Mouse (Mus musculus) intestine, postnatal 0 days (tissue): Measurements from ENCODE around the gene Fndc8. TPM values are rescaled to one million over a fixed set of nuclear protein-coding genes. Genes with fewer than 3 reads are reported as not detected.

Experiments used
- ATAC-seq: fragments of 200-750 bp; cut with Nextera tagmentation; 2 replicates; pipeline ENCODE4 v1.8.0; 2017; ENCODE audit warnings: mild to moderate bottlenecking, moderate TSS enrichment, moderate library complexity
- H3K27ac ChIP-seq: fragments of 300-500 bp; sonication (generic); 2 replicates; pipeline ENCODE4 v1.5.1; 2014; ENCODE audit warnings: mild to moderate bottlenecking, low read depth, low read length, moderate library complexity
- H3K27me3 ChIP-seq: fragments of 300-500 bp; sonication (generic); replicated peaks from 2 replicates; pipeline ENCODE4 v1.6.1; 2014; ENCODE audit warnings: low read length, mixed read lengths; ENCODE audit not compliant: control insufficient read depth, insufficient read depth
- H3K36me3 ChIP-seq: fragments of 300-500 bp; sonication (generic); 2 replicates; pipeline ENCODE4 v1.6.1; 2014; ENCODE audit warnings: mild to moderate bottlenecking, moderate library complexity; ENCODE audit not compliant: control insufficient read depth, insufficient read depth
- H3K4me1 ChIP-seq: fragments of 300-500 bp; sonication (generic); replicated peaks from 2 replicates; pipeline ENCODE4 v1.6.1; 2014; ENCODE audit warnings: antibody characterized with exemption, low read length, mixed read lengths; ENCODE audit not compliant: control insufficient read depth, insufficient read depth
- H3K4me2 ChIP-seq: fragments of 300-500 bp; sonication (generic); replicated peaks from 2 replicates; pipeline ENCODE4 v1.6.1; 2014; ENCODE audit warnings: low read depth, mild to moderate bottlenecking, moderate library complexity
- H3K4me3 ChIP-seq: fragments of 300-500 bp; sonication (generic); 2 replicates; pipeline ENCODE4 v1.5.1; 2014; ENCODE audit warnings: low read depth, low read length
- H3K9ac ChIP-seq: fragments of 300-500 bp; sonication (generic); 2 replicates; pipeline ENCODE4 v1.6.1; 2014; ENCODE audit warnings: mild to moderate bottlenecking, low read depth, low read length
- H3K9me3 ChIP-seq: fragments of 300-500 bp; sonication (generic); 2 replicates; pipeline ENCODE4 v1.6.1; 2016; ENCODE audit warnings: mixed run types; ENCODE audit not compliant: control insufficient read depth
- CTCF ChIP-seq: sonication (generic); IDR thresholded peaks from 2 replicates; pipeline ENCODE4 v1.5.1; 2016; ENCODE audit warnings: low read depth, mild to moderate bottlenecking, control low read depth, antibody characterized with exemption, moderate library complexity
- WGBS: fragments of 180-500 bp; shearing (Covaris S2); extraction: QIAGEN DNeasy Blood & Tissue Kit; methylation state at CpG from one replicate; pipeline ENCODE4 v1.1.7; 2014; 5-methylcytosine and 5-hydroxymethylcytosine counted together
- polyA plus RNA-seq: library from polyadenylated mRNA; unstranded; fragments of >200 nt; fragmentation: Nextera tagmentation; extraction: Ambion mirVana; gene quantifications from 2 replicates; pipeline ENCODE4 v1.2.1, GENCODE M21; 2015

Fndc8 gene
- polyA plus RNA-seq, 1 experiment from 2014 or later, result 0.16 TPM

GRCm38 (mm10) chr11:82875631-82876030 lies 16.3 kb upstream of the Fndc8 start:
- WGBS, result 91% methylated on average over 5 of the region's 5 CpGs
- Histone ChIP-seq H3K4me3 (no peak overlapping the region), H3K4me2 (no peak overlapping the region), H3K9ac (no peak overlapping the region), H3K27ac (no peak overlapping the region), H3K4me1 (no peaks in the 10 kb centered on the region), H3K27me3 (no peaks in the 10 kb centered on the region), H3K9me3 (no peaks in the 10 kb centered on the region), H3K36me3 (peaks cover 10% of the 10 kb centered on the region; the same call in 1 of the 2 replicates)
- no peak for TF ChIP-seq CTCF
- no peak for ATAC-seq

GRCm38 (mm10) chr11:82877726-82878344 lies 14.1 kb upstream of the Fndc8 start:
- no peak for TF ChIP-seq CTCF
- ATAC-seq, result no peak
- H3K9me3 ChIP-seq, result no peaks in the 10 kb centered on the region
- H3K4me2 ChIP-seq, result no peak overlapping the region
- H3K9ac ChIP-seq, result no peak overlapping the region
- H3K4me3 ChIP-seq, result no peak overlapping the region
- H3K27ac ChIP-seq, result no peak overlapping the region
- 88% methylated on average over 7 of the region's 7 CpGs for WGBS
- H3K4me1 ChIP-seq, result no peaks in the 10 kb centered on the region
- H3K36me3 ChIP-seq, result peaks cover 15% of the 10 kb centered on the region
- no peaks in the 10 kb centered on the region for H3K27me3 ChIP-seq

- no peak overlapping the region for H3K9ac ChIP-seq
- 78% methylated on average over 8 of the region's 8 CpGs for WGBS
- ATAC-seq, result no peak
- no peaks in the 10 kb centered on the region for H3K4me1 ChIP-seq
- H3K4me2 ChIP-seq, result no peak overlapping the region
- no peaks in the 10 kb centered on the region for H3K27me3 ChIP-seq
- H3K27ac ChIP-seq, result no peak overlapping the region
- no peaks in the 10 kb centered on the region for H3K9me3 ChIP-seq
- H3K4me3 ChIP-seq, result no peak overlapping the region
- H3K36me3 ChIP-seq, result peaks cover 23% of the 10 kb centered on the region
- no peak for TF ChIP-seq CTCF
Observed at GRCm38 (mm10) chr11:82883180-82883579, 8.7 kb upstream of the Fndc8 start.

GRCm38 (mm10) chr11:82886559-82886958 lies 5.4 kb upstream of the Fndc8 start:
- no peak overlapping the region for H3K9ac ChIP-seq
- 94% methylated on average over 3 of the region's 3 CpGs for WGBS
- no peak overlapping the region for H3K4me3 ChIP-seq
- no peak overlapping the region for H3K27ac ChIP-seq
- H3K4me1 ChIP-seq, result no peaks in the 10 kb centered on the region; the same call in 1 of the 2 replicates
- no peak overlapping the region for H3K4me2 ChIP-seq
- no peaks in the 10 kb centered on the region for H3K27me3 ChIP-seq
- H3K9me3 ChIP-seq, result no peaks in the 10 kb centered on the region
- peaks cover 16% of the 10 kb centered on the region for H3K36me3 ChIP-seq
- peak; percentile 73 for TF ChIP-seq CTCF
- ATAC-seq, result no peak

GRCm38 (mm10) chr11:82888491-82888946 lies 3.4 kb upstream of the Fndc8 start:
- 42% methylated on average over 10 of the region's 10 CpGs for WGBS
- no peak overlapping the region for H3K4me3 ChIP-seq
- ATAC-seq, result no peak

GRCm38 (mm10) chr11:82889524-82890341 lies 2.2 kb upstream of the Fndc8 start:
- TF ChIP-seq CTCF, result 0 out of 2 replicates have a peak, but pooled peaks have one; percentile 19
- 3% methylated on average over 31 of the region's 31 CpGs for WGBS
- H3K36me3 ChIP-seq, result 0 out of 2 replicates have a peak, but pooled peaks cover 2% of the 10 kb centered on the region
- H3K27me3 ChIP-seq, result no peaks in the 10 kb centered on the region; the same call in 1 of the 2 replicates
- H3K4me1 ChIP-seq, result no peaks in the 10 kb centered on the region; the same call in 1 of the 2 replicates
- H3K9ac ChIP-seq, result peak overlapping the region; percentile 73
- H3K27ac ChIP-seq, result peak overlapping the region; percentile 57
- ATAC-seq, result peak; percentile 57
- H3K4me2 ChIP-seq, result peak overlapping the region; percentile 81
- no peaks in the 10 kb centered on the region for H3K9me3 ChIP-seq
- peak overlapping the region; percentile 61 for H3K4me3 ChIP-seq

More at GRCm38 (mm10) chr11:82888491-82888946, 3.4 kb upstream of the Fndc8 start:
- H3K4me1 ChIP-seq, result no peaks in the 10 kb centered on the region; the same call in 1 of the 2 replicates
- H3K27me3 ChIP-seq, result no peaks in the 10 kb centered on the region; the same call in 1 of the 2 replicates
- H3K36me3 ChIP-seq, result 0 out of 2 replicates have a peak, but pooled peaks cover 4% of the 10 kb centered on the region
- peak overlapping the region; percentile 81 for H3K4me2 ChIP-seq
- no peak for TF ChIP-seq CTCF
- H3K9me3 ChIP-seq, result no peaks in the 10 kb centered on the region
- no peak overlapping the region for H3K27ac ChIP-seq
- H3K9ac ChIP-seq, result no peak overlapping the region
